Mouse (Mus musculus) ovary, adult 18-20 months (tissue): Measurements from ENCODE around the gene Bbs9.
"Not testable (repeated sequence)": the region's sequence is repeated elsewhere in the genome, so short reads cannot be mapped to it uniquely, and the experiment has no call there.

Source experiments
- DNase-seq: peaks from one replicate; pipeline ENCODE4 v3.0.0; 2022; ENCODE audit warnings: low spot score, mixed read lengths

Gene Bbs9

GRCm38 (mm10) chr9:22695392-22695791 is 219.9 kb downstream of the Bbs9 start:
- DNase-seq: no peak

- DNase-seq: no peak
Measured at GRCm38 (mm10) chr9:22696809-22697374, 221.4 kb downstream of the Bbs9 start.

GRCm38 (mm10) chr9:22697811-22698210 is 222.3 kb downstream of the Bbs9 start:
- DNase-seq: no peak

- no peak for DNase-seq
Measured at GRCm38 (mm10) chr9:22698501-22698900, 223.0 kb downstream of the Bbs9 start.

GRCm38 (mm10) chr9:22702065-22702611 is 226.6 kb downstream of the Bbs9 start:
- no peak for DNase-seq

- no peak for DNase-seq
Measured at GRCm38 (mm10) chr9:22702812-22703367, 227.4 kb downstream of the Bbs9 start.

- no peak for DNase-seq
Measured at GRCm38 (mm10) chr9:22703541-22703940, 228.0 kb downstream of the Bbs9 start.

- DNase-seq: no peak
Measured at GRCm38 (mm10) chr9:22707166-22707913, 231.8 kb downstream of the Bbs9 start.

- DNase-seq: peak; percentile 45
Measured at GRCm38 (mm10) chr9:22708970-22709726, 233.6 kb downstream of the Bbs9 start.

- no peak for DNase-seq
Measured at GRCm38 (mm10) chr9:22710032-22710431, 234.5 kb downstream of the Bbs9 start.

GRCm38 (mm10) chr9:22711339-22711738 is 235.8 kb downstream of the Bbs9 start:
- DNase-seq: no peak

- DNase-seq: no peak
Measured at GRCm38 (mm10) chr9:22712743-22713142, 237.2 kb downstream of the Bbs9 start.

- not testable (repeated sequence) for DNase-seq
Measured at GRCm38 (mm10) chr9:22713286-22713685, 237.8 kb downstream of the Bbs9 start.

- DNase-seq: no peak
Measured at GRCm38 (mm10) chr9:22717583-22717982, 242.1 kb downstream of the Bbs9 start.

- no peak for DNase-seq
Measured at GRCm38 (mm10) chr9:22718174-22718823, 242.8 kb downstream of the Bbs9 start.

- no peak for DNase-seq
Measured at GRCm38 (mm10) chr9:22732646-22733045, 257.1 kb downstream of the Bbs9 start.

GRCm38 (mm10) chr9:22734954-22735353 is 259.4 kb downstream of the Bbs9 start:
- no peak for DNase-seq

- DNase-seq: no peak
Measured at GRCm38 (mm10) chr9:22735385-22735784, 259.9 kb downstream of the Bbs9 start.

- DNase-seq: no peak
Measured at GRCm38 (mm10) chr9:22737893-22738292, 262.4 kb downstream of the Bbs9 start.

- no peak for DNase-seq
Measured at GRCm38 (mm10) chr9:22738861-22739260, 263.3 kb downstream of the Bbs9 start.

GRCm38 (mm10) chr9:22741967-22742366 is 266.5 kb downstream of the Bbs9 start:
- no peak for DNase-seq

GRCm38 (mm10) chr9:22748617-22749016 is 273.1 kb downstream of the Bbs9 start:
- no peak for DNase-seq
